Mouse (Mus musculus): Measurements from ENCODE around the gene Scgb1a1.

- no peak for TF ChIP-seq CTCF (IDR thresholded peaks at IDR 0.05; ENCODE audit: low read depth)
- no peak for TF ChIP-seq EP300 (optimal IDR thresholded peaks at IDR 0.05)
These were observed 46.7 kb downstream of the Scgb1a1 start for GRCm38 (mm10) chr19:9041074-9041473.
